Mouse (Mus musculus) embryonic fibroblast, embryonic 13.5 days (primary cell): Measurements from ENCODE around the gene Psma3.

Source experiments
- CTCF ChIP-seq: IDR thresholded peaks from 2 replicates; pipeline ENCODE4 v1.5.1; 2011; ENCODE audit warnings: mild to moderate bottlenecking, control low read depth, low read length, moderate library complexity, borderline replicate concordance; ENCODE audit not compliant: insufficient read depth
- POLR2A ChIP-seq: IDR thresholded peaks from 2 replicates; pipeline ENCODE4 v1.6.1; 2011; ENCODE audit warnings: low read depth, mild to moderate bottlenecking, control low read depth, low read length, moderate library complexity

- TF ChIP-seq POLR2A: no peak
- no peak for TF ChIP-seq CTCF
Observed at GRCm38 (mm10) chr12:71001456-71001855, 27.0 kb downstream of the Psma3 start.
